Mouse (Mus musculus) midbrain, embryonic 15.5 days (tissue): ENCODE data around the gene Ccm2. TPM values are rescaled to one million over a fixed set of nuclear protein-coding genes. Genes with fewer than 3 reads are reported as not detected.

Experiments
- ATAC-seq: fragments of 200-750 bp; cut with Nextera tagmentation; replicated peaks from 2 replicates; pipeline ENCODE4 v1.8.0; 2017; ENCODE audit warnings: moderate TSS enrichment
- H3K27ac ChIP-seq: fragments of 300-500 bp; sonication (generic); 2 replicates; pipeline ENCODE4 v1.5.1; 2015; ENCODE audit warnings: mild to moderate bottlenecking, inconsistent platforms
- H3K27me3 ChIP-seq: fragments of 300-500 bp; sonication (generic); replicated peaks from 2 replicates; pipeline ENCODE4 v1.6.1; 2015; ENCODE audit warnings: inconsistent platforms
- H3K36me3 ChIP-seq: fragments of 300-500 bp; sonication (generic); replicated peaks from 2 replicates; pipeline ENCODE4 v1.6.1; 2015; ENCODE audit warnings: inconsistent platforms
- H3K4me1 ChIP-seq: fragments of 300-500 bp; sonication (generic); 2 replicates; pipeline ENCODE4 v1.6.1; 2015; ENCODE audit warnings: inconsistent platforms
- H3K4me2 ChIP-seq: fragments of 300-500 bp; sonication (generic); 2 replicates; pipeline ENCODE4 v1.6.1; 2015; ENCODE audit warnings: inconsistent platforms, mild to moderate bottlenecking, moderate library complexity
- H3K4me3 ChIP-seq: fragments of 300-500 bp; sonication (generic); 2 replicates; pipeline ENCODE4 v1.5.1; 2015; ENCODE audit warnings: mild to moderate bottlenecking, inconsistent platforms
- H3K9ac ChIP-seq: fragments of 300-500 bp; sonication (generic); 2 replicates; pipeline ENCODE4 v1.6.1; 2015; ENCODE audit warnings: mild to moderate bottlenecking, inconsistent platforms
- H3K9me3 ChIP-seq: fragments of 300-500 bp; sonication (generic); 2 replicates; pipeline ENCODE4 v1.6.1; 2016; ENCODE audit warnings: inconsistent platforms
- WGBS: fragments of 180-500 bp; shearing (Covaris S2); methylation state at CpG from one replicate; pipeline ENCODE4 v1.1.7; 2015; ENCODE audit warnings: mixed read lengths; 5-methylcytosine and 5-hydroxymethylcytosine counted together
- polyA plus RNA-seq: library from polyadenylated mRNA; unstranded; fragments of >200 nt; fragmentation: Nextera tagmentation; extraction: Ambion mirVana; gene quantifications from 2 replicates; pipeline ENCODE4 v1.2.1, GENCODE M21; 2015

The Ccm2 gene
- polyA plus RNA-seq, 1 experiment from 2014 or later: 90.5 TPM

DNA sequence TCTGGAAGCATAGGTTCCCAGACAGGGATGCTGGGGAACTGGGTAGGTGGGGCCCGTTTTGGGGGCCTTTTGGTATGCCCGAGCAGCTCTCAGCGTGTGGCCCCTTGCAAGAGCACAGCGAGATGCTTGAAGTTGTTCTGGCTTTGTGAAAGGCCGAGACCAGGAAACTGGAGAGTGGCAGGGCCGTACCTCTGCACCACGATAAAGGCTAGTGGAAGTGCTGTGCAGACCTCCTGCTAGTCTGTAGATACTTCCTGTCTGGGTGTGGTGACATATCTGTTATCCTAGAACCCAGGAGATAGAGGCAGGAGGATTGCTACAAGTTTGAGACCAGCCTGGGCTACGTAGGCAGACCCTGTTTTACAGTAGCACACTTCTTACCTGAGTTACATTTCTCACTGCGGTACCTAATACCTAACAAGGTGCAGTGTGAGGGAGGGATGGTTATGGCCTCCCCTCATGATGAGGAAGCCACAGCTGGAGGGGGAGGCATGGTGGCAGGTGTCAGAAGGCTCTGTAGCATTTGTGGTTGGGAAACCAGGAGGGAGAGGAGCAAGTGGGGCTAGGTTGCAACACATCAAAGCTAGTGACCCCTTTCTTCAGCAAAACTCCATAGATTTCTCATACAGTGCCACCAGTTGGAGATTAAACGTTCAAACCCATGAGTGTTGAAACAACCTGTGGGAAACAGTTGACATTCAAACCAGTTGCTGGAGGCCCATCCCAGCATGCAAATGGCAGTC lies 44.4 kb downstream of the Ccm2 start:
- ATAC-seq: no peak
- H3K27me3 ChIP-seq: no peaks in the 10 kb centered on the region
- no peaks in the 10 kb centered on the region for H3K9me3 ChIP-seq
- H3K27ac ChIP-seq: no peak overlapping the region
- no peak overlapping the region for H3K4me3 ChIP-seq
- WGBS: 83% methylated on average over 10 of the region's 10 CpGs
- no peaks in the 10 kb centered on the region for H3K4me1 ChIP-seq
- no peak overlapping the region for H3K9ac ChIP-seq
- H3K36me3 ChIP-seq: peaks cover 8% of the 10 kb centered on the region
- no peak overlapping the region for H3K4me2 ChIP-seq

- H3K4me2 ChIP-seq: no peak overlapping the region
- no peak for ATAC-seq
- peaks cover 8% of the 10 kb centered on the region for H3K36me3 ChIP-seq
- no peak overlapping the region for H3K4me3 ChIP-seq
- no peaks in the 10 kb centered on the region for H3K9me3 ChIP-seq
- 69% methylated on average over 11 of the region's 11 CpGs for WGBS
- no peaks in the 10 kb centered on the region for H3K27me3 ChIP-seq
- no peak overlapping the region for H3K27ac ChIP-seq
- H3K4me1 ChIP-seq: peaks cover 9% of the 10 kb centered on the region
- no peak overlapping the region for H3K9ac ChIP-seq
Measured at GRCm38 (mm10) chr11:6593406-6593805, 46.7 kb downstream of the Ccm2 start.

DNA sequence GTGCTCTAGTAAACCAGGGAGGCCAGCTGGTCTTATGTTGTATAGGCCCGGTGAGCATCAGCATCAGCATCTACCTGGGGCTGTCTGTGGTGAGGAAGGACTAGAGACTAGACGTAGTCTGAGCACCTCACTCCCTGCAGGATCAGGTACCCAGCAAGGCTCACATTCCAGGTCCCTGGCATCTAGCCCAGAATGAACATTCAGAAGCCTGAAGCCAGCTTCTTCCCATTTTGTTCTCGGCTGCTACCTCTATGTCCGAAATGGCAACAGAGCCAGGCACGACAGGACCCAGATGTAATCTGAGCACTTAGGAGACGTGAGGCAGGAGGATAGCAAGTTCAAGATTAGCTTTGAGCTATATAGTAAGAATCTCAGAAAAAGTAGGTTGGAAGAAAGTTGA lies 48.2 kb downstream of the Ccm2 start:
- Histone ChIP-seq H3K4me2 (no peak overlapping the region), H3K27ac (no peak overlapping the region), H3K9me3 (no peaks in the 10 kb centered on the region), H3K27me3 (no peaks in the 10 kb centered on the region), H3K36me3 (peaks cover 8% of the 10 kb centered on the region), H3K4me3 (no peak overlapping the region), H3K9ac (no peak overlapping the region), H3K4me1 (peaks cover 24% of the 10 kb centered on the region)
- no peak for ATAC-seq
- 86% methylated on average over 6 of the region's 6 CpGs for WGBS

DNA sequence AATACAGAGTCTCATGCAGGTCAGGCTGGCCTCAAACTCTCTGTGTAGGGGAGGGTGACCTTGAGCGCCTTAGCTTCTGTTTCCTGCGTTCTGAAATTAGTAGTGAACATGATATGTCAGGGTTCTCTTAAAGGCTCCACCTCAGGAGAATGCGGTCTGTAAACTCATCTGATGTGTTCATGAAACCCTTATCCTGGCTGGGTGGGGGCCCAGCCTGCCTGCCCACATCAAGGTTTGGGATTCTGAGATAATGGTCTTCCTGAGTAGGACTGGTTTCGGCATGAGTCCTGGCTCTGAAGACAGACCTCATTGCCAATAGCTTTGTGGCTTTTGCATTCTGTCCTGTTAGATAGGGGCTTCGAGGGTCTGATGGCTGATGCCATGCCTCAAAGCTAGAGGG lies 48.7 kb downstream of the Ccm2 start:
- Histone ChIP-seq H3K27me3 (no peaks in the 10 kb centered on the region), H3K9ac (no peak overlapping the region), H3K4me3 (no peak overlapping the region), H3K36me3 (peaks cover 8% of the 10 kb centered on the region), H3K4me2 (no peak overlapping the region), H3K27ac (no peak overlapping the region), H3K9me3 (no peaks in the 10 kb centered on the region), H3K4me1 (peaks cover 29% of the 10 kb centered on the region)
- 95% methylated on average over 5 of the region's 5 CpGs for WGBS
- ATAC-seq: no peak

- peaks cover 8% of the 10 kb centered on the region for H3K36me3 ChIP-seq
- WGBS: 99% methylated on average over 6 of the region's 6 CpGs
- no peak for ATAC-seq
Measured at GRCm38 (mm10) chr11:6596205-6596604, 49.5 kb downstream of the Ccm2 start.

DNA sequence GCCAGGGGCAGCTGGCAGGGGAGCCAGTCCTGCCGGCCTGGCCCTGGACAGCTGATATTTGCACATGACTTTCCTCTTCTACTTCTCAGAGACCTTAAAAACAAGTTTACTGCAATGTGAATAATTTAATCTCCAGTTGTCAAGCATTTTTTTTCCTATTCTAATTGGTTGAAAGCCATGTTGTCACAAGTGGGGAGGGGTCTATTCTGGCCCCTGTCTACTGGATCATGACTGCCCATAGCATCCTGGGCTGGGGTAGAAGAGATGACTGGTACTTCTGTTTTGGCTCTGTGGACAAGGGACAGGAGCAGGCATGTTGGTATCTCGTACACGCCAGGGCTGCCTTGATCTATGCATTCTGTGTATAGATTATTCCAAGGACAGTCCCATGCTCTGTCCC lies 49.9 kb downstream of the Ccm2 start:
- 0 out of 2 replicates have a peak overlapping the region, but pooled peaks have one; percentile 18 for H3K27ac ChIP-seq
- H3K9ac ChIP-seq: no peak overlapping the region
- 74% methylated on average over 3 of the region's 3 CpGs for WGBS
- ATAC-seq: no peak
- no peak overlapping the region for H3K4me2 ChIP-seq
- peaks cover 41% of the 10 kb centered on the region for H3K4me1 ChIP-seq
- no peak overlapping the region for H3K4me3 ChIP-seq
- peaks cover 10% of the 10 kb centered on the region for H3K36me3 ChIP-seq
- H3K27me3 ChIP-seq: no peaks in the 10 kb centered on the region
- no peaks in the 10 kb centered on the region for H3K9me3 ChIP-seq

More at GRCm38 (mm10) chr11:6596205-6596604, 49.5 kb downstream of the Ccm2 start:
- Histone ChIP-seq H3K27ac (peak overlapping the region; percentile 26; the same call in 1 of the 2 replicates), H3K9me3 (no peaks in the 10 kb centered on the region), H3K4me3 (no peak overlapping the region), H3K9ac (no peak overlapping the region), H3K4me1 (peaks cover 37% of the 10 kb centered on the region), H3K27me3 (no peaks in the 10 kb centered on the region), H3K4me2 (no peak overlapping the region)

GRCm38 (mm10) chr11:6597523-6597922 lies 50.8 kb downstream of the Ccm2 start:
- Histone ChIP-seq H3K27me3 (no peaks in the 10 kb centered on the region), H3K4me3 (no peak overlapping the region), H3K36me3 (peaks cover 13% of the 10 kb centered on the region), H3K4me2 (no peak overlapping the region), H3K9me3 (no peaks in the 10 kb centered on the region), H3K9ac (no peak overlapping the region; the same call in 1 of the 2 replicates), H3K27ac (peak overlapping the region; percentile 78), H3K4me1 (peaks cover 50% of the 10 kb centered on the region)
- no peak for ATAC-seq
- WGBS: 73% methylated on average over 7 of the region's 7 CpGs

GRCm38 (mm10) chr11:6598191-6598889 lies 51.7 kb downstream of the Ccm2 start:
- ATAC-seq: peak; percentile 5
- peaks cover 6% of the 10 kb centered on the region; the same call in 1 of the 2 replicates for H3K36me3 ChIP-seq
- no peaks in the 10 kb centered on the region for H3K27me3 ChIP-seq

GRCm38 (mm10) chr11:6599011-6599681 lies 52.5 kb downstream of the Ccm2 start:
- H3K27ac ChIP-seq: peak overlapping the region; percentile 78
- ATAC-seq: peak; percentile 21
- H3K9me3 ChIP-seq: no peaks in the 10 kb centered on the region
- H3K27me3 ChIP-seq: no peaks in the 10 kb centered on the region
- H3K4me2 ChIP-seq: peak overlapping the region; percentile 49
- H3K4me1 ChIP-seq: peaks cover 66% of the 10 kb centered on the region
- H3K4me3 ChIP-seq: peak overlapping the region; percentile 25
- peak overlapping the region; percentile 41 for H3K9ac ChIP-seq
- 5% methylated on average over 27 of the region's 27 CpGs for WGBS
- H3K36me3 ChIP-seq: peaks cover 6% of the 10 kb centered on the region; the same call in 1 of the 2 replicates

More at GRCm38 (mm10) chr11:6598191-6598889, 51.7 kb downstream of the Ccm2 start:
- 56% methylated on average over 19 of the region's 19 CpGs for WGBS
- peak overlapping the region; percentile 25; the same call in 1 of the 2 replicates for H3K4me3 ChIP-seq
- H3K9ac ChIP-seq: peak overlapping the region; percentile 41
- H3K4me1 ChIP-seq: peaks cover 58% of the 10 kb centered on the region
- H3K9me3 ChIP-seq: no peaks in the 10 kb centered on the region
- peak overlapping the region; percentile 78 for H3K27ac ChIP-seq
- peak overlapping the region; percentile 49 for H3K4me2 ChIP-seq

- Histone ChIP-seq H3K36me3 (peaks cover 6% of the 10 kb centered on the region; the same call in 1 of the 2 replicates), H3K9me3 (no peaks in the 10 kb centered on the region), H3K4me2 (peak overlapping the region; percentile 49), H3K9ac (peak overlapping the region; percentile 41), H3K27ac (peak overlapping the region; percentile 78), H3K4me3 (no peak overlapping the region), H3K27me3 (no peaks in the 10 kb centered on the region), H3K4me1 (peaks cover 70% of the 10 kb centered on the region)
- 72% methylated on average over 6 of the region's 6 CpGs for WGBS
- peak; percentile 0; the same call in 1 of the 2 replicates for ATAC-seq
Measured at GRCm38 (mm10) chr11:6599831-6600230, 53.1 kb downstream of the Ccm2 start.

DNA sequence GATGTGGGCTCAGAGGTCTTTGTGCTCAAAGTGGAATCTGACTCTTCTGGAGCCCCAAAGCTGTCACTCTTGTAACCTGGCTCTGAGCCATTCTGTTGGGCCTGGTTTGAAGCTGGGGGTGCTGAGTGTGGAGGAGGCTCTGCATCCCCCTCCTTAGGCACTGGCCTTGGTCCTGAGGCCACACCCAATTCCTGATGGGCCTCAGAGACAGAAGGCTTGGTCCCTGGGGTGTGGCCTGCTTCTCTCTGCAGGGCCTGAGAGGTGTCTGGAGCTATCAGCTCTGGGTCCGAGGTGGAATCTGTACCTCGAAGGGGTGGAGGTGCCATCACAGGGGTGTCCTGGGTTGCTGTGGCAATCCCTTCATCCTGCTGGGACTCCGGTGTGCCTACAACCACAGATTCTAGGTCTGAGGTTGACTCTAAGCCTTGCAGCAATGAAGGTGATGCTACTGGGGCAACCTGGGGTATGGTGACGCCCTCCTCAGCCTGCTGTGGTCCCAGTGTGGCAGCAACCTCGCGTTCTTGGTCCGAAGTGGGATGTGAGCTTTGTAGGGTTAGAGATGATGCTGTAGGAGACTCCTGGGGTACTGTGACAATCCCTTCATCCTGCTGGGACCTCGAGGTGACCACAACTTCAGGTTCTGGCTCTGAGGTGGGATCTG lies 53.7 kb downstream of the Ccm2 start:
- Histone ChIP-seq H3K9ac (no peak overlapping the region), H3K27me3 (no peaks in the 10 kb centered on the region), H3K4me1 (peaks cover 70% of the 10 kb centered on the region), H3K9me3 (no peaks in the 10 kb centered on the region), H3K27ac (peak overlapping the region; percentile 78), H3K36me3 (peaks cover 6% of the 10 kb centered on the region; the same call in 1 of the 2 replicates), H3K4me2 (no peak overlapping the region), H3K4me3 (no peak overlapping the region)
- no peak for ATAC-seq
- WGBS: 89% methylated on average over 8 of the region's 8 CpGs
